9 mouse cellular contexts compared by ENCODE assay signal in genomic region chr11:75620136-75620780, GRCm38 (mm10). TPM values are rescaled to one million over a fixed set of nuclear protein-coding genes. Genes with fewer than 3 reads are reported as not detected.
DNase-seq lines count a peak whose midpoint lies in the region; ATAC-seq lines count a peak whose summit lies in the region.
"Had no signal": no experiment of that assay in that cellular context is flagged by ENCODE, and none has a peak within 500 bp of the region (broad histone marks: within the 10 kb centered on the region; RNA-seq: fewer than 3 reads in every experiment).

No protein-coding gene starts in this region.

- no peak for DNase-seq in embryonic facial prominence, embryonic 10.5 days (ENCODE audit: low spot score)
- peak; percentile 90 for DNase-seq in 3T3-L1 (ENCODE audit: low read depth, low spot score)
- DNase-seq in cerebellum, postnatal 10 days = peak; percentile 67 to 72
- peak; percentile 23 for DNase-seq in heart, postnatal 25 days (ENCODE audit: low spot score)
- no peak for DNase-seq in urinary bladder, postnatal 10 days (ENCODE audit: low spot score)
- DNase-seq in ovary, postnatal 14 days (ENCODE audit: low spot score) = no peak

- no peak overlapping the region for H3K4me3 ChIP-seq in embryonic facial prominence, embryonic 13.5 days
- no peak overlapping the region for H3K4me3 ChIP-seq in embryonic facial prominence, embryonic 10.5 days
- no peak overlapping the region for H3K4me3 ChIP-seq in kidney, embryonic 16.5 days (ENCODE audit: low read length)
- H3K4me3 ChIP-seq: limb, embryonic 12.5 days had no signal

- H3K4me1 ChIP-seq in embryonic facial prominence, embryonic 13.5 days = no peaks in the 10 kb centered on the region
- H3K4me1 ChIP-seq in embryonic facial prominence, embryonic 10.5 days = no peaks in the 10 kb centered on the region
- H3K4me1 ChIP-seq in kidney, embryonic 16.5 days (ENCODE audit: insufficient read depth, low read length) = peaks cover 11% of the 10 kb centered on the region
- H3K4me1 ChIP-seq: limb, embryonic 12.5 days had no signal

- 0 out of 2 replicates have a peak overlapping the region, but pooled peaks have one; percentile 5 for H3K27ac ChIP-seq in embryonic facial prominence, embryonic 13.5 days
- no peak overlapping the region for H3K27ac ChIP-seq in embryonic facial prominence, embryonic 10.5 days (replicated peaks)
- no peak overlapping the region for H3K27ac ChIP-seq in kidney, embryonic 16.5 days (ENCODE audit: low read length)
- H3K27ac ChIP-seq: limb, embryonic 12.5 days had no signal

- intact Hi-C loops in heart, postnatal 25 days (cut with DNase I) = loop anchor here (5.0 kb wide), 1 partner anchor 37 kb away; no protein-coding TSS in a partner anchor

- WGBS in embryonic facial prominence, embryonic 13.5 days = 91% methylated on average over 12 of the region's 12 CpGs
- WGBS in embryonic facial prominence, embryonic 10.5 days = 93% methylated on average over 12 of the region's 12 CpGs
- WGBS in kidney, embryonic 16.5 days = 89% methylated on average over 12 of the region's 12 CpGs

- no peaks in the 10 kb centered on the region for H3K9me3 ChIP-seq in embryonic facial prominence, embryonic 13.5 days
- H3K9me3 ChIP-seq in embryonic facial prominence, embryonic 10.5 days = no peaks in the 10 kb centered on the region
- H3K9me3 ChIP-seq in kidney, embryonic 16.5 days (ENCODE audit: low read length) = no peaks in the 10 kb centered on the region
- H3K9me3 ChIP-seq: limb, embryonic 12.5 days had no signal

- ATAC-seq in embryonic facial prominence, embryonic 13.5 days (ENCODE audit: insufficient number of reproducible peaks, insufficient read depth, low FRiP score, low TSS enrichment, low read depth) = no peak
- ATAC-seq in kidney, embryonic 16.5 days (ENCODE audit: low FRiP score, low TSS enrichment) = no peak

- no peak overlapping the region for H3K9ac ChIP-seq in embryonic facial prominence, embryonic 13.5 days
- no peak overlapping the region for H3K9ac ChIP-seq in kidney, embryonic 16.5 days (replicated peaks; ENCODE audit: low read length)
- H3K9ac ChIP-seq: limb, embryonic 12.5 days had no signal

- no peak overlapping the region for H3K4me2 ChIP-seq in embryonic facial prominence, embryonic 13.5 days
- H3K4me2 ChIP-seq in kidney, embryonic 16.5 days (replicated peaks; ENCODE audit: low read depth, low read length) = no peak overlapping the region
- H3K4me2 ChIP-seq: limb, embryonic 12.5 days had no signal

- no peaks in the 10 kb centered on the region for H3K27me3 ChIP-seq in embryonic facial prominence, embryonic 13.5 days
- H3K27me3 ChIP-seq in embryonic facial prominence, embryonic 10.5 days (replicated peaks; ENCODE audit: low read depth, poor library complexity, severe bottlenecking) = no peaks in the 10 kb centered on the region
- H3K27me3 ChIP-seq in kidney, embryonic 16.5 days (ENCODE audit: insufficient read depth, low read length) = no peaks in the 10 kb centered on the region
- H3K27me3 ChIP-seq: limb, embryonic 12.5 days had no signal

- peaks cover 73% of the 10 kb centered on the region for H3K36me3 ChIP-seq in embryonic facial prominence, embryonic 13.5 days
- H3K36me3 ChIP-seq in embryonic facial prominence, embryonic 10.5 days (replicated peaks) = peaks cover 83% of the 10 kb centered on the region
- H3K36me3 ChIP-seq in kidney, embryonic 16.5 days (ENCODE audit: insufficient read depth, low read length) = peaks cover 39% of the 10 kb centered on the region

RNA-seq across cellular contexts. Expression of gene Inpp5k, which starts 10.5 kb away (rescaled TPM):
- 23.2 and 26.2 TPM in 2 replicates for polyA plus RNA-seq in embryonic facial prominence, embryonic 13.5 days (2015; fragmentation: Nextera tagmentation; extraction: Ambion mirVana)
- polyA plus RNA-seq in embryonic facial prominence, embryonic 10.5 days (2016; fragmentation: Nextera tagmentation; extraction: Ambion mirVana) = 16.5 and 19.0 TPM in 2 replicates
- 10 to 100 TPM; 27.8 to 29.8 TPM for total RNA-seq in heart, postnatal 25 days (2021)
- 33.2 and 34.2 TPM in 2 replicates for polyA plus RNA-seq in kidney, embryonic 16.5 days (2015; fragmentation: Nextera tagmentation; extraction: Ambion mirVana)

RNA-seq across cellular contexts. Expression of gene Myo1c, which starts 30.0 kb away (rescaled TPM):
- polyA plus RNA-seq in embryonic facial prominence, embryonic 13.5 days (2015; fragmentation: Nextera tagmentation; extraction: Ambion mirVana) = 38.3 and 43.8 TPM in 2 replicates
- polyA plus RNA-seq in embryonic facial prominence, embryonic 10.5 days (2016; fragmentation: Nextera tagmentation; extraction: Ambion mirVana) = 19.3 and 22.3 TPM in 2 replicates
- 100 to 1,000 TPM; 119 to 132 TPM for total RNA-seq in heart, postnatal 25 days (2021)
- polyA plus RNA-seq in kidney, embryonic 16.5 days (2015; fragmentation: Nextera tagmentation; extraction: Ambion mirVana) = 83.0 and 85.9 TPM in 2 replicates

RNA-seq across cellular contexts. Expression of gene Pitpna, which starts 32.4 kb away (rescaled TPM):
- polyA plus RNA-seq in embryonic facial prominence, embryonic 13.5 days (2015; fragmentation: Nextera tagmentation; extraction: Ambion mirVana) = 66.2 and 74.4 TPM in 2 replicates
- 61.5 TPM in 2 replicates for polyA plus RNA-seq in embryonic facial prominence, embryonic 10.5 days (2016; fragmentation: Nextera tagmentation; extraction: Ambion mirVana)
- total RNA-seq in heart, postnatal 25 days (2021) = 100 to 1,000 TPM; 108 to 115 TPM
- polyA plus RNA-seq in kidney, embryonic 16.5 days (2015; fragmentation: Nextera tagmentation; extraction: Ambion mirVana) = 70.4 and 72.1 TPM in 2 replicates

RNA-seq across cellular contexts. Expression of gene Crk, which starts 58.8 kb away (rescaled TPM):
- polyA plus RNA-seq in embryonic facial prominence, embryonic 13.5 days (2015; fragmentation: Nextera tagmentation; extraction: Ambion mirVana) = 123 and 136 TPM in 2 replicates
- 112 and 114 TPM in 2 replicates for polyA plus RNA-seq in embryonic facial prominence, embryonic 10.5 days (2016; fragmentation: Nextera tagmentation; extraction: Ambion mirVana)
- 10 to 100 TPM; 81.3 to 88.2 TPM for total RNA-seq in heart, postnatal 25 days (2021)
- 133 and 136 TPM in 2 replicates for polyA plus RNA-seq in kidney, embryonic 16.5 days (2015; fragmentation: Nextera tagmentation; extraction: Ambion mirVana)

Comparison
In these comparisons a context has a peak if more than half of its experiments do, and no peak if none do; other contexts are left out.
1. DNase-seq: peak in 3T3-L1 (single experiment), cerebellum, postnatal 10 days (2 of 2) and heart, postnatal 25 days (single experiment); none in embryonic facial prominence, embryonic 10.5 days (single experiment), urinary bladder, postnatal 10 days (single experiment) and ovary, postnatal 14 days (single experiment).